Mouse (Mus musculus): ENCODE measurements at regions not wholly inside any gene's neighbourhood (a gene's known extent, or its start where the extent isn't known, plus 50 kb on each side); places are given as distances from the start of the nearest gene placed in this dataset.

- no peak for TF ChIP-seq CTCF (IDR thresholded peaks at IDR 0.05; ENCODE audit: low read depth)
- no peak for TF ChIP-seq EP300 (IDR thresholded peaks at IDR 0.05; ENCODE audit: low read depth)
These were observed 299.6 kb upstream of the Jmjd1c start for GRCm38 (mm10) chr10:66796296-66796695.

Measured in liver, embryonic 14.5 days (tissue).